Mouse (Mus musculus) MEL (cell line): Measurements from ENCODE around the gene Creb3l2. TPM values are rescaled to one million over a fixed set of nuclear protein-coding genes. Genes with fewer than 3 reads are reported as not detected.

Source experiments
- DNase-seq: peaks from one replicate; pipeline ENCODE4 v3.0.0; 2011; ENCODE audit warnings: low read depth, low spot score
- H3K27ac ChIP-seq: 2 replicates; pipeline ENCODE4 v1.5.1; 2012; ENCODE audit warnings: low read depth, mild to moderate bottlenecking, control low read depth, low read length, moderate library complexity; ENCODE audit not compliant: control insufficient read depth
- H3K27me3 ChIP-seq, 2 experiments: fragments of 150-350 bp in 1 of 2; sonication (generic) in 1 of 2; 2 replicates each; pipeline ENCODE4 v1.6.1; 2012; ENCODE audit warnings: low read length in 2 of 2, mild to moderate bottlenecking in 2 of 2, improper control_type of control experiment in 1 of 2, moderate library complexity in 1 of 2; ENCODE audit not compliant: insufficient read depth in 2 of 2, control insufficient read depth in 1 of 2
- H3K36me3 ChIP-seq, 2 experiments: 2 replicates each; pipeline ENCODE4 v1.6.1; 2012 to 2014; ENCODE audit warnings: low read length in 2 of 2, improper control_type of control experiment in 1 of 2, inconsistent platforms in 1 of 2, mild to moderate bottlenecking in 1 of 2; ENCODE audit not compliant: insufficient read depth in 2 of 2, control insufficient read depth in 1 of 2
- H3K4me1 ChIP-seq, 2 experiments: fragments of 150-350 bp in 1 of 2; sonication (generic) in 1 of 2; 2 replicates each; pipeline ENCODE4 v1.6.1; 2012; ENCODE audit warnings: low read length in 2 of 2, improper control_type of control experiment in 1 of 2, mild to moderate bottlenecking in 1 of 2; ENCODE audit not compliant: insufficient read depth in 2 of 2, control insufficient read depth in 1 of 2
- H3K4me3 ChIP-seq, 2 experiments: fragments of 150-350 bp in 1 of 2; sonication (generic) in 1 of 2; 2 replicates each; pipeline ENCODE4 v1.5.1; 2012; ENCODE audit warnings: low read depth in 2 of 2, low read length in 2 of 2, mild to moderate bottlenecking in 2 of 2, moderate library complexity in 2 of 2, control low read depth in 1 of 2, improper control_type of control experiment in 1 of 2; ENCODE audit not compliant: control insufficient read depth in 1 of 2, insufficient read depth in 1 of 2
- H3K79me2 ChIP-seq: 2 replicates; pipeline ENCODE4 v1.6.1; 2012; ENCODE audit warnings: mild to moderate bottlenecking, low read length, moderate library complexity; ENCODE audit not compliant: control insufficient read depth, poor library complexity, insufficient read depth
- H3K9ac ChIP-seq: 2 replicates; pipeline ENCODE4 v1.6.1; 2012; ENCODE audit warnings: low read depth, mild to moderate bottlenecking, control low read depth, low read length, moderate library complexity; ENCODE audit not compliant: control insufficient read depth, poor library complexity, severe bottlenecking
- H3K9me3 ChIP-seq: fragments of 150-350 bp; sonication (generic); replicated peaks from 2 replicates; pipeline ENCODE4 v1.6.1; 2012; ENCODE audit warnings: mild to moderate bottlenecking, low read length, improper control_type of control experiment, moderate library complexity; ENCODE audit not compliant: insufficient read depth
- BHLHE40 ChIP-seq: IDR thresholded peaks from 2 replicates; pipeline ENCODE4 v1.6.1; 2012; ENCODE audit warnings: low read depth, mild to moderate bottlenecking, inconsistent platforms, low read length, improper control_type of control experiment, borderline replicate concordance
- CTCF ChIP-seq, 3 experiments: IDR thresholded peaks in 2 of 3; conservative IDR thresholded peaks in 1 of 3; 2 replicates each; pipeline ENCODE4 v1.5.1; 2011 to 2012; ENCODE audit warnings: low read length in 3 of 3, low read depth in 2 of 3, mild to moderate bottlenecking in 2 of 3, improper control_type of control experiment in 1 of 3, inconsistent platforms in 1 of 3, mixed read lengths in 1 of 3, moderate library complexity in 1 of 3; ENCODE audit not compliant: control insufficient read depth in 1 of 3, insufficient read depth in 1 of 3, poor library complexity in 1 of 3, severe bottlenecking in 1 of 3
- EP300 ChIP-seq, 2 experiments: IDR thresholded peaks; 2 replicates each; pipeline ENCODE4 v1.6.1; 2011; ENCODE audit warnings: improper control_type of control experiment in 2 of 2, low read length in 2 of 2, low read depth in 1 of 2, mild to moderate bottlenecking in 1 of 2
- GABPA ChIP-seq: IDR thresholded peaks from 2 replicates; pipeline ENCODE4 v1.6.1; 2012; ENCODE audit warnings: low read depth, mild to moderate bottlenecking, inconsistent platforms, low read length, improper control_type of control experiment, moderate library complexity
- JUND ChIP-seq: IDR thresholded peaks from 2 replicates; pipeline ENCODE4 v1.6.1; 2011; ENCODE audit warnings: low read depth, mild to moderate bottlenecking, improper control_type of control experiment, low read length
- KAT2A ChIP-seq: conservative IDR thresholded peaks from 2 replicates; pipeline ENCODE4 v1.6.1; 2012; ENCODE audit warnings: low read depth, low read length, improper control_type of control experiment, inconsistent platforms
- MYC ChIP-seq: IDR thresholded peaks from 2 replicates; pipeline ENCODE4 v1.6.1; 2011; ENCODE audit warnings: low read depth, mild to moderate bottlenecking, low read length, improper control_type of control experiment, moderate library complexity
- POLR2AphosphoS2 ChIP-seq: IDR thresholded peaks from 2 replicates; pipeline ENCODE4 v1.6.1; 2011; ENCODE audit warnings: low read length, improper control_type of control experiment
- POLR2AphosphoS5 ChIP-seq: IDR thresholded peaks from 2 replicates; pipeline ENCODE4 v1.6.1; 2012; ENCODE audit warnings: low read depth, borderline replicate concordance, mild to moderate bottlenecking, inconsistent platforms, low read length, moderate library complexity, mixed read lengths
- RCOR1 ChIP-seq: IDR thresholded peaks from 2 replicates; pipeline ENCODE4 v1.6.1; 2012; ENCODE audit warnings: low read depth, mild to moderate bottlenecking, inconsistent platforms, low read length, improper control_type of control experiment
- TAL1 ChIP-seq: IDR thresholded peaks from 2 replicates; pipeline ENCODE4 v1.6.1; 2012; ENCODE audit warnings: mild to moderate bottlenecking, inconsistent platforms, low read length, moderate library complexity, mixed read lengths
- USF2 ChIP-seq, 2 experiments: IDR thresholded peaks; 2 replicates each; pipeline ENCODE4 v1.6.1; 2011 to 2012; ENCODE audit warnings: improper control_type of control experiment in 2 of 2, low read length in 2 of 2, borderline replicate concordance in 1 of 2, inconsistent platforms in 1 of 2, low read depth in 1 of 2, mild to moderate bottlenecking in 1 of 2; ENCODE audit not compliant: insufficient read depth in 1 of 2
- ZC3H11A ChIP-seq: IDR thresholded peaks from 2 replicates; pipeline ENCODE4 v1.6.1; 2012; ENCODE audit warnings: low read depth, mild to moderate bottlenecking, inconsistent platforms, low read length, improper control_type of control experiment
- ZNF384 ChIP-seq: IDR thresholded peaks from 2 replicates; pipeline ENCODE4 v1.6.1; 2012; ENCODE audit warnings: low read depth, mild to moderate bottlenecking, inconsistent platforms, low read length, improper control_type of control experiment
- polyA plus RNA-seq, 2 experiments: library from polyadenylated mRNA; stranded (reverse) in 1 of 2; unstranded in 1 of 2; fragments of >175 nt in 1 of 2; fragments of >200 nt in 1 of 2; gene quantifications; 2 replicates each; pipeline versions ENCODE4 v1.2.1 to v1.2.4; 2012; ENCODE audit warnings: low replicate concordance in 2 of 2, low read depth in 1 of 2; ENCODE audit not compliant: insufficient read length in 2 of 2, insufficient read depth in 1 of 2, missing spikeins in 1 of 2
- total RNA-seq: library from RNA; depleted of rRNA; stranded (reverse); fragments of 300-350 nt; gene quantifications from 2 replicates; pipeline ENCODE4 v1.2.3, GENCODE M21; 2012

Gene Creb3l2
- total and polyA plus RNA-seq, 3 experiments: not detected

- Histone ChIP-seq H3K36me3 (no peaks in the 10 kb centered on the region), H3K9me3 (no peaks in the 10 kb centered on the region), H3K79me2 (no peaks in the 10 kb centered on the region)
These were observed 75.0 kb downstream of the Creb3l2 start for GRCm38 (mm10) chr6:37366991-37367390.

DNA sequence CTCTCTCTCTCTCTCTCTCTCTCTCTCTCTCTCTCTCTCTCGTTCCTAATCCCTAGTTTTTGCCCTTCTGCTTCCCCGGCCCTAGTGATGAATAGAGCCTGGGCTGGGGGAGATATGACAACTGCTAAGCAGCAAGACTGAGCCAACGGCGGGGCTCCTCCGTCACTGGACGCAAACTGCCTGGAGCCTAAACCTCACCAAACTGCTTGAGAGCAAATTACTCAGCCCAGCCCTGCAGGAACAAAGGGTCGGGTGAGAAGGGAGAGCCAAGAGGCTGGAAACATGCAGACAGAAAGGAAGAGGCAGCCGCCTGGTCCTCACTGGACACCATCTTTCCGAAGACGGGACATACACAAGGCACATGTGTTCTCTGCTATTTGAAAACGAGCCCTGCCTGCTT lies 76.8 kb downstream of the Creb3l2 start:
- DNase-seq: no peak
- no peak overlapping the region for H3K9ac ChIP-seq
- H3K9me3 ChIP-seq: no peaks in the 10 kb centered on the region
- H3K79me2 ChIP-seq: no peaks in the 10 kb centered on the region
- no peak for TF ChIP-seq ZC3H11A
- TF ChIP-seq POLR2AphosphoS5: no peak
- TF ChIP-seq GABPA: no peak
- TF ChIP-seq KAT2A: no peak
- no peak for TF ChIP-seq MYC
- no peak for TF ChIP-seq RCOR1
- no peaks in the 10 kb centered on the region for H3K27me3 ChIP-seq
- no peaks in the 10 kb centered on the region for H3K4me1 ChIP-seq
- H3K36me3 ChIP-seq: no peaks in the 10 kb centered on the region
- H3K27ac ChIP-seq: no peak overlapping the region
- H3K4me3 ChIP-seq: no peak overlapping the region

More at GRCm38 (mm10) chr6:37366991-37367390, 75.0 kb downstream of the Creb3l2 start:
- Histone ChIP-seq H3K4me1 (no peaks in the 10 kb centered on the region), H3K9ac (no peak overlapping the region), H3K4me3 (no peak overlapping the region), H3K27me3 (no peaks in the 10 kb centered on the region), H3K27ac (no peak overlapping the region)
- TF ChIP-seq RCOR1: no peak
- TF ChIP-seq POLR2AphosphoS2: no peak
- no peak for TF ChIP-seq TAL1
- TF ChIP-seq USF2 (IDR thresholded peaks at IDR 0.05; ENCODE audit: borderline replicate concordance in 1 of 2, insufficient read depth in 1 of 2, low read depth in 1 of 2, low read length in 2 of 2): no peak
- DNase-seq: no peak

DNA sequence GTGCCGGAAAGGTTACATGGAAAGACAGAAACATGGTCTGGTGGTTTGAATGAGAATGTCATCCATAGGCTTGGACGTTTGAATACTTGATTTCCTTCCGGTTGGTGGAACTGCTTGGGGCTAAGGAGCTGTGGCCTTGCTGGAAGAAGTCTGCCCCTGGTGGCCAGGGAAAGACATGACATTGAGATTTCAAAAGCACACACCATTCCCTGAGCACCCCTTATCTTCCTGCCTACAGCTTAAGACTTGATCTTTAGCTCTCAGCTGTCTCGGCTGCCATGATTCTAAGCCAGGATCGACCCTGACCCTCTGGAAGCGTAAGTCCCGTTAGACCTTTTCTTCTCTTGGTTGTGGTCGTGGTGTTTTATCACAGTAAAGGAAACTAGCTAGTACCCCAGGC lies 77.6 kb downstream of the Creb3l2 start:
- Histone ChIP-seq H3K4me3 (no peak overlapping the region), H3K9me3 (no peaks in the 10 kb centered on the region), H3K27me3 (no peaks in the 10 kb centered on the region), H3K27ac (no peak overlapping the region), H3K9ac (no peak overlapping the region), H3K4me1 (no peaks in the 10 kb centered on the region), H3K36me3 (no peaks in the 10 kb centered on the region), H3K79me2 (no peaks in the 10 kb centered on the region)
- peak; percentile 6 for DNase-seq
- TF ChIP-seq CTCF (IDR thresholded peaks at IDR 0.05 in 2 of 3, conservative IDR thresholded peaks at IDR 0.05 in 1 of 3; ENCODE audit: control insufficient read depth in 1 of 3, insufficient read depth in 1 of 3, low read depth in 2 of 3, low read length in 3 of 3, poor library complexity in 1 of 3, severe bottlenecking in 1 of 3) (peak in 2 of 3 experiments; percentile 20 to 23; a peak in 3 of 6 replicates), JUND (no peak), BHLHE40 (no peak), ZNF384 (no peak), EP300 (IDR thresholded peaks at IDR 0.05; ENCODE audit: low read depth in 1 of 2, low read length in 2 of 2) (no peak)
